Mouse (Mus musculus) heart, adult 2 months (tissue): ENCODE results near the gene Hipk2.

Source experiments
- CTCF ChIP-seq: fragments of 200-600 bp; IDR thresholded peaks from 2 replicates; pipeline ENCODE4 v1.8.1; 2022; ENCODE audit warnings: antibody characterized with exemption, mild to moderate bottlenecking, moderate library complexity
- POLR2A ChIP-seq: fragments of 200-500 bp; IDR thresholded peaks from 2 replicates; pipeline ENCODE4 v1.6.1; 2011; ENCODE audit warnings: mild to moderate bottlenecking, low read depth, low read length, control low read depth; ENCODE audit not compliant: insufficient read depth

GRCm38 (mm10) chr6:38760911-38761706, 114.9 kb downstream of the Hipk2 start:
- TF ChIP-seq POLR2A (no peak), CTCF (no peak)
